Mouse (Mus musculus): ENCODE measurements around the gene S1pr4. TPM values are rescaled to one million over a fixed set of nuclear protein-coding genes. Genes with fewer than 3 reads are reported as not detected.

S1pr4 gene
- polyA plus RNA-seq, 1 experiment from 2014 or later: 7.4 TPM

DNA sequence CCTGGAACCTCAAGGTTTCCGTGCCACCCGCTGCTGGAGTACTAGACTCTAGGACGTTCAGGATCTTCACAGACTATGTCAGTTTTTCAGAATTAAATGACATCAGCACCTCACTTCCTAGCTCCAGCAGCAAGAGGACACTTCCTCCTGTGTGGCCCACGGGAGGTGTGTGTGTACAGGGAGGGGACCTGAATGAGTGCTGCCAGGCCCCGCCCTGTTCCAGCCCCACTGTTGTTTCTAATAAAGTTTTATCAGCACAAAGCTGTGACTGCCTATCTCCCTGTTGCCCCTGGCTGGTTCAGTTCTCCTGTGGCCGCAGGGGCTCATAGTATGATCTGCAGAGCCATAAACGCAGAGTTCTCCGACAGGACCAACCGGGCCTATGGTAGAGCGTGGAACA, 25.5 kb downstream of the S1pr4 start:
- no peak overlapping the region for H3K27ac ChIP-seq (ENCODE audit: low read depth)
- H3K4me3 ChIP-seq (ENCODE audit: low read depth, low read length): no peak overlapping the region
- H3K4me1 ChIP-seq (ENCODE audit: insufficient read depth): no peaks in the 10 kb centered on the region
- H3K36me3 ChIP-seq (replicated peaks; ENCODE audit: insufficient read depth, low read length): no peaks in the 10 kb centered on the region
- DNase-seq: no peak
- no peak overlapping the region for H3K4me2 ChIP-seq (ENCODE audit: low read depth, low read length)
- WGBS (ENCODE audit: insufficient replicate concordance): 67% methylated on average over 10 of the region's 10 CpGs
- no peak overlapping the region for H3K9ac ChIP-seq (replicated peaks)
- TF ChIP-seq EP300 (IDR thresholded peaks at IDR 0.05; ENCODE audit: low read depth) (no peak), CTCF (IDR thresholded peaks at IDR 0.05; ENCODE audit: low read depth) (no peak)
- peaks cover 68% of the 10 kb centered on the region for H3K27me3 ChIP-seq (ENCODE audit: insufficient read depth, low read length)
- H3K9me3 ChIP-seq (ENCODE audit: low read length): no peaks in the 10 kb centered on the region
- no peak for ATAC-seq

DNA sequence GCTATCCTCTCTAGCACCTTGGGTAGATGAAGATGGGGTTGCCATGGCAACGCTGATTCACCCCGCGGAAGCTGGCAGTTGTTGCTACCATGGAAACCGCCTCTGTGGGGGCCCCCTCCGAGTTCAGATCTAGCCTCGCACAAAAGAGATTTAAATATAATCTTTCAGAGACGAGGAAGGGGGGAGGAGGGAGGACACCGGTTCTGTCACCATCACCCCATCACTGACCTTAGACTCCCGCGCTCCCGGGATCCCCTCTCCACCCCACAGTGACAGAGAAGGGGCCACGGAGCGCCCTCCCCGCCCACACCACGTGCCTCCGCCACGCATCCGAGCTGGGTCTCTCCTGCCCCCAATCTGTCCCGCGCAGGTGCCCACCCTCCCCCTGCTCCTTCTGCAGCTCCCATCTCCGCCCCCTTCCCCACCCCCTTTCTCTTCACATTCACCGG, 26.9 kb downstream of the S1pr4 start:
- Histone ChIP-seq H3K4me1 (ENCODE audit: insufficient read depth) (no peaks in the 10 kb centered on the region), H3K4me3 (ENCODE audit: low read depth, low read length) (no peak overlapping the region), H3K4me2 (ENCODE audit: low read depth, low read length) (no peak overlapping the region), H3K36me3 (replicated peaks; ENCODE audit: insufficient read depth, low read length) (no peaks in the 10 kb centered on the region), H3K9ac (replicated peaks) (no peak overlapping the region), H3K27me3 (ENCODE audit: insufficient read depth, low read length) (peaks cover 70% of the 10 kb centered on the region), H3K9me3 (ENCODE audit: low read length) (no peaks in the 10 kb centered on the region), H3K27ac (ENCODE audit: low read depth) (no peak overlapping the region)
- DNase-seq (no peak), ATAC-seq (no peak)
- WGBS (ENCODE audit: insufficient replicate concordance): 3% methylated on average over 21 of the region's 22 CpGs
- TF ChIP-seq CTCF (IDR thresholded peaks at IDR 0.05; ENCODE audit: low read depth) (no peak), EP300 (IDR thresholded peaks at IDR 0.05; ENCODE audit: low read depth) (no peak)

DNA sequence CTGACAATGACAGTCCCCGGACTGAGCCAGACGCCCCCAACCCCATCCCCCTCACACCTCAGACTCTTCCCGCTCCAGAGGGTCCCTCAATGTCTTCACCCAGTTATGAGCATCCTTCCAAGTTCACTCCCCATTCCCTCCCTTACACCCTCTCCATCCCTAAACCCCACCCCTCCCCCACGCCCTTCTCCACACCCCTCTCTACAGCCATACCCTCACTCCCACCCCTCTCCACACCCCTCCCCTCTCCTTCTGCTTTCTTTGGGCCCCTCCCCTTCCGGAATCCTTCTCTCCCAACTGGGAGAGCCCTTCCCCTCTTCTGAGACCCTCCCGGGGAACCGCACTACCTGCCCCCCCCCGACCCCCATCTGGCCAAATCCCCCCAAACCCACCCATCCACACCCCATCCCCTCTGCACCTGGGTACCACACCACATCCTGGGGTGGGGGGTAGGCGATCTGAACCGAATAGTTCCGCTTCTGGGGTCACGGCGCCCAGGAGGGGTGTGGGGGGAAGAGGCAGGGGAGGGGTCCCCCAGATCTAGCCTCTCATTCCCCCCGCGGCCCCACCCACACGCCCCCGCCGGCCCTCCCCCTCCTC, 27.4 kb downstream of the S1pr4 start:
- peaks cover 65% of the 10 kb centered on the region for H3K27me3 ChIP-seq (ENCODE audit: insufficient read depth, low read length)
- no peak for TF ChIP-seq EP300 (IDR thresholded peaks at IDR 0.05; ENCODE audit: low read depth)
- no peak for TF ChIP-seq CTCF (IDR thresholded peaks at IDR 0.05; ENCODE audit: low read depth)
- no peaks in the 10 kb centered on the region for H3K9me3 ChIP-seq (ENCODE audit: low read length)
- WGBS (ENCODE audit: insufficient replicate concordance): 3% methylated on average over 14 of the region's 18 CpGs
- ATAC-seq (no peak), DNase-seq (no peak)
- H3K36me3 ChIP-seq (replicated peaks; ENCODE audit: insufficient read depth, low read length): no peaks in the 10 kb centered on the region
- no peak overlapping the region for H3K4me2 ChIP-seq (ENCODE audit: low read depth, low read length)
- no peak overlapping the region for H3K9ac ChIP-seq (replicated peaks)
- no peak overlapping the region for H3K27ac ChIP-seq (ENCODE audit: low read depth)
- no peak overlapping the region for H3K4me3 ChIP-seq (ENCODE audit: low read depth, low read length)
- no peaks in the 10 kb centered on the region for H3K4me1 ChIP-seq (ENCODE audit: insufficient read depth)

GRCm38 (mm10) chr10:81470454-81470853, 29.5 kb downstream of the S1pr4 start:
- H3K9ac ChIP-seq (replicated peaks): no peak overlapping the region
- H3K36me3 ChIP-seq (replicated peaks; ENCODE audit: insufficient read depth, low read length): no peaks in the 10 kb centered on the region
- H3K9me3 ChIP-seq (ENCODE audit: low read length): no peaks in the 10 kb centered on the region
- ATAC-seq (no peak), DNase-seq (no peak)
- peaks cover 52% of the 10 kb centered on the region for H3K27me3 ChIP-seq (ENCODE audit: insufficient read depth, low read length)
- H3K27ac ChIP-seq (ENCODE audit: low read depth): no peak overlapping the region
- no peak overlapping the region for H3K4me2 ChIP-seq (ENCODE audit: low read depth, low read length)
- no peak for TF ChIP-seq CTCF (IDR thresholded peaks at IDR 0.05; ENCODE audit: low read depth)
- no peak for TF ChIP-seq EP300 (IDR thresholded peaks at IDR 0.05; ENCODE audit: low read depth)
- H3K4me1 ChIP-seq (ENCODE audit: insufficient read depth): no peaks in the 10 kb centered on the region
- WGBS (ENCODE audit: insufficient replicate concordance): 25% methylated on average over 18 of the region's 18 CpGs
- no peak overlapping the region for H3K4me3 ChIP-seq (ENCODE audit: low read depth, low read length)

GRCm38 (mm10) chr10:81469253-81469652, 30.7 kb downstream of the S1pr4 start:
- H3K4me1 ChIP-seq (ENCODE audit: insufficient read depth): peaks cover 9% of the 10 kb centered on the region
- no peak for DNase-seq
- H3K9me3 ChIP-seq (ENCODE audit: low read length): no peaks in the 10 kb centered on the region
- no peak overlapping the region for H3K4me2 ChIP-seq (ENCODE audit: low read depth, low read length)
- 72% methylated on average over 5 of the region's 5 CpGs for WGBS (ENCODE audit: insufficient replicate concordance)
- H3K27me3 ChIP-seq (ENCODE audit: insufficient read depth, low read length): peaks cover 52% of the 10 kb centered on the region
- H3K27ac ChIP-seq (ENCODE audit: low read depth): no peak overlapping the region
- H3K4me3 ChIP-seq (ENCODE audit: low read depth, low read length): no peak overlapping the region
- H3K36me3 ChIP-seq (replicated peaks; ENCODE audit: insufficient read depth, low read length): no peaks in the 10 kb centered on the region
- ATAC-seq: no peak
- no peak overlapping the region for H3K9ac ChIP-seq (replicated peaks)
- TF ChIP-seq CTCF (IDR thresholded peaks at IDR 0.05; ENCODE audit: low read depth) (no peak), EP300 (IDR thresholded peaks at IDR 0.05; ENCODE audit: low read depth) (no peak)

GRCm38 (mm10) chr10:81467670-81468235, 32.2 kb downstream of the S1pr4 start:
- Histone ChIP-seq H3K36me3 (replicated peaks; ENCODE audit: insufficient read depth, low read length) (no peaks in the 10 kb centered on the region), H3K4me1 (ENCODE audit: insufficient read depth) (peaks cover 12% of the 10 kb centered on the region), H3K4me2 (ENCODE audit: low read depth, low read length) (no peak overlapping the region), H3K9me3 (ENCODE audit: low read length) (no peaks in the 10 kb centered on the region), H3K27ac (ENCODE audit: low read depth) (no peak overlapping the region), H3K27me3 (ENCODE audit: insufficient read depth, low read length) (peaks cover 52% of the 10 kb centered on the region), H3K9ac (replicated peaks) (no peak overlapping the region), H3K4me3 (ENCODE audit: low read depth, low read length) (no peak overlapping the region)
- TF ChIP-seq EP300 (IDR thresholded peaks at IDR 0.05; ENCODE audit: low read depth) (no peak), CTCF (IDR thresholded peaks at IDR 0.05; ENCODE audit: low read depth) (no peak)
- ATAC-seq (no peak), DNase-seq (no peak)
- WGBS (ENCODE audit: insufficient replicate concordance): 74% methylated on average over 16 of the region's 16 CpGs

Measured in liver, postnatal 0 days (tissue).